Mouse (Mus musculus): ENCODE data around the gene Prep. TPM values are rescaled to one million over a fixed set of nuclear protein-coding genes. Genes with fewer than 3 reads are reported as not detected.

The Prep gene
- polyA plus RNA-seq, 1 experiment from 2014 or later, result 10.8 TPM

DNA sequence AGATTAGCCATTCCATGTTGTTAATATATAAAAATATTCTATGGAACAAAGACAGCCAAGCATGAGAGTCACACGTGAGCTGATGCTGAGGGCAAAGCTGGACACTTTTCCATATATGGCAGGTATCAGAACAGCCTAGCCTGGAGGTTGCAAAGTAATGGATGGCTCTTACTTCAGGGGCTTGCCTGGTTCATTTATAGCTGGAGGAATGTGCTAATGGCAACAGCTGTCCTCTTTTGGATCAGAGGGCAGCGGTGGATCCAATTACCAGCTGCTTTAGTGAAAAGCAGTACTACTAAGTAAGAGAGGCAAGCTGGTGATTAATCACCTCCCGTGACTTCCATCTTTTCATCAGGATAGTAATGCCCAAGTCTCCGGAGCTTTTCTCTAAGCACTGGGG, 41.8 kb upstream of the Prep start:
- no peak for TF ChIP-seq CTCF (IDR thresholded peaks at IDR 0.05; ENCODE audit: low read depth)
- no peak for TF ChIP-seq EP300 (optimal IDR thresholded peaks at IDR 0.05)
- H3K4me2 ChIP-seq (replicated peaks; ENCODE audit: low read depth), result no peak overlapping the region
- no peak overlapping the region for H3K9ac ChIP-seq (ENCODE audit: low read length)
- no peak for DNase-seq (ENCODE audit: low spot score)
- no peaks in the 10 kb centered on the region for H3K27me3 ChIP-seq (ENCODE audit: control insufficient read depth, insufficient read depth, low read length)
- ATAC-seq (ENCODE audit: low FRiP score, low TSS enrichment), result no peak
- no peak overlapping the region for H3K4me3 ChIP-seq (ENCODE audit: low read depth, low read length)
- H3K9me3 ChIP-seq (ENCODE audit: control insufficient read depth, low read length), result no peaks in the 10 kb centered on the region
- 32% methylated on average over 4 of the region's 4 CpGs for WGBS
- H3K36me3 ChIP-seq (ENCODE audit: control insufficient read depth, insufficient read depth, low read length), result no peaks in the 10 kb centered on the region
- no peak overlapping the region for H3K27ac ChIP-seq (replicated peaks)
- no peaks in the 10 kb centered on the region for H3K4me1 ChIP-seq (replicated peaks; ENCODE audit: control insufficient read depth, insufficient read depth)

DNA sequence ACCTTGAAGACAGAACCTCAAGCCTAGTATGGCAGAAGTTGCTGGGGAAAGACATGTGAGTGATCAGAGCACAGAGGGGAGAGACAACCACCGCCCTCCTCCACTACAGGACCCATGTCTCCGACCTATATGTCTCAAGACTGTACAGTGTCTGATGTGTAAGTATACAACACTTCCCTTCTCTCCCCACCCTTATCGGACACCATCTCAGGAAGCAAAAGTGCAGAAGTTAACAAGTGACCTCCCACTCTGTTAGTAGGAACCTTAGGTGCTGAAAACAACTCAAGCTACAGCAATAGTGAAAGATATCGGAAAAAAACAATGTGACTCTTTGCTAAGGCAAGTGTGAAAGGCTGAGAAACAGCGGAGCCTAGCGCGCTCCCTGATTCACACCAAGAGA, 40.1 kb upstream of the Prep start:
- no peaks in the 10 kb centered on the region for H3K4me1 ChIP-seq (replicated peaks; ENCODE audit: control insufficient read depth, insufficient read depth)
- no peak for DNase-seq (ENCODE audit: low spot score)
- no peak overlapping the region for H3K4me2 ChIP-seq (replicated peaks; ENCODE audit: low read depth)
- no peaks in the 10 kb centered on the region for H3K36me3 ChIP-seq (ENCODE audit: control insufficient read depth, insufficient read depth, low read length)
- TF ChIP-seq CTCF (IDR thresholded peaks at IDR 0.05; ENCODE audit: low read depth) (no peak), EP300 (optimal IDR thresholded peaks at IDR 0.05) (no peak)
- H3K9ac ChIP-seq (ENCODE audit: low read length), result no peak overlapping the region
- 95% methylated on average over 7 of the region's 7 CpGs for WGBS
- H3K27me3 ChIP-seq (ENCODE audit: control insufficient read depth, insufficient read depth, low read length), result no peaks in the 10 kb centered on the region
- H3K27ac ChIP-seq (replicated peaks), result no peak overlapping the region
- ATAC-seq (ENCODE audit: low FRiP score, low TSS enrichment), result no peak
- no peaks in the 10 kb centered on the region for H3K9me3 ChIP-seq (ENCODE audit: control insufficient read depth, low read length)
- no peak overlapping the region for H3K4me3 ChIP-seq (ENCODE audit: low read depth, low read length)

DNA sequence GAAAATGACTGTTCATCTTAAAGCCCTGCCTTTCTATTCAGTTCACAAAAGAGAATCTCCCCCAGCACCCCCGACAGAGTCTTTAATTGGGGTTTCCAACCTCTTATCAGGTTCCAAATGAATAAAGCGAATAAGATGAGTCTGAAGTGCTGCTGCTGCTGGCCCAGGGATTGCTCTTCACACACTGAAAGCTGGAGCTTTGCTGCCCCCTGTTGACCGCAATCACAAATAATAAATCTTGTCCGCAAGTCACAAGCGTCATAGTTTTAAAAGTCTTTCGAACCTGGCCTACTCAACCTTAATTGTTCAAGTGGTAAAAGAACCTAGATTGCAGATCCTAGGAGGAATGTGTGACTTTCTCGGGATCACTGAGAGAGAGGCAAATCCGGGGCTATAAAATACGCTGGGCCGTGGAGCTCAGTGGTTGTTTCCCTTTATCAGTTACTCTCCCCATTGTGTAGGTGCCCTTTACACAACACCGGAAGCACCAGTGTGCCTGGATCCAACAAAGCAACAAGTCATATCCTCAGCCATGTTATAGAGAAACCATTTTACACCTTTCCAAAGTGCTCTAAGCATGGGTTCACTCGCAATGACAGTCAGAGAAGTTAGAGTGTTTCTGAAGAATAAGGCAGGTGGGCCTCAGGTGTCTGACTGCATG, 21.6 kb upstream of the Prep start:
- no peak for ATAC-seq (ENCODE audit: low FRiP score, low TSS enrichment)
- no peaks in the 10 kb centered on the region for H3K27me3 ChIP-seq (ENCODE audit: control insufficient read depth, insufficient read depth, low read length)

DNA sequence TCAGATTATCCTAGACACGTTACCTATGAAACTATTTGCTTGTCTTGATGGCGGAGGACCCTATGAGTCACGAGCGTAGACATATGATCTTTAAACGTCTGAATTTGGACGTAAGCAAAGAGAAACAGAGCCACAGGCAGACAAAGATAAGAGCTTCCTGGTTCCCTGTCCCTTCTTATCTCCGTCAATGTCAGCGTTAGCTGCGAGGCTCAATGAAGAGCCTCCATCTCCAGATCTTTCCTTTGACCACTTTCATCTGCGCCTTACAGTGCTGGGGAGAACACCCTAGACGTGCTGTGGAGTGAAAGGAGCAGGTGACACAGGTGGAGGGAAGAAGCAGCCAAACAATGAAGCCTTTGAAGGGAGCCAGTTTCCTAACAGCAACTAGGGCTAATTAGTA, 18.8 kb upstream of the Prep start:
- no peaks in the 10 kb centered on the region for H3K9me3 ChIP-seq (ENCODE audit: control insufficient read depth, low read length)
- ATAC-seq (ENCODE audit: low FRiP score, low TSS enrichment) (peak; percentile 28; the same call in 1 of the 2 replicates), DNase-seq (ENCODE audit: low spot score) (no peak)
- no peak overlapping the region for H3K9ac ChIP-seq (ENCODE audit: low read length)
- no peaks in the 10 kb centered on the region for H3K36me3 ChIP-seq (ENCODE audit: control insufficient read depth, insufficient read depth, low read length)
- H3K27ac ChIP-seq (replicated peaks), result no peak overlapping the region
- H3K4me1 ChIP-seq (replicated peaks; ENCODE audit: control insufficient read depth, insufficient read depth), result no peaks in the 10 kb centered on the region
- H3K4me2 ChIP-seq (replicated peaks; ENCODE audit: low read depth), result peak overlapping the region; percentile 35
- no peak overlapping the region for H3K4me3 ChIP-seq (ENCODE audit: low read depth, low read length)
- no peaks in the 10 kb centered on the region for H3K27me3 ChIP-seq (ENCODE audit: control insufficient read depth, insufficient read depth, low read length)
- 40% methylated on average over 11 of the region's 11 CpGs for WGBS
- TF ChIP-seq EP300 (optimal IDR thresholded peaks at IDR 0.05) (no peak), CTCF (IDR thresholded peaks at IDR 0.05; ENCODE audit: low read depth) (no peak)

More for the DNA sequence above, 21.6 kb upstream of the Prep start:
- H3K9ac ChIP-seq (ENCODE audit: low read length), result no peak overlapping the region
- 27% methylated on average over 12 of the region's 12 CpGs for WGBS
- no peak overlapping the region for H3K4me3 ChIP-seq (ENCODE audit: low read depth, low read length)
- TF ChIP-seq CTCF (IDR thresholded peaks at IDR 0.05; ENCODE audit: low read depth) (peak; percentile 88), EP300 (optimal IDR thresholded peaks at IDR 0.05) (no peak)
- H3K9me3 ChIP-seq (ENCODE audit: control insufficient read depth, low read length), result no peaks in the 10 kb centered on the region
- no peak overlapping the region for H3K27ac ChIP-seq (replicated peaks)
- peak; percentile 77 for DNase-seq (ENCODE audit: low spot score)
- H3K4me2 ChIP-seq (replicated peaks; ENCODE audit: low read depth), result no peak overlapping the region
- no peaks in the 10 kb centered on the region for H3K4me1 ChIP-seq (replicated peaks; ENCODE audit: control insufficient read depth, insufficient read depth)
- H3K36me3 ChIP-seq (ENCODE audit: control insufficient read depth, insufficient read depth, low read length), result no peaks in the 10 kb centered on the region

DNA sequence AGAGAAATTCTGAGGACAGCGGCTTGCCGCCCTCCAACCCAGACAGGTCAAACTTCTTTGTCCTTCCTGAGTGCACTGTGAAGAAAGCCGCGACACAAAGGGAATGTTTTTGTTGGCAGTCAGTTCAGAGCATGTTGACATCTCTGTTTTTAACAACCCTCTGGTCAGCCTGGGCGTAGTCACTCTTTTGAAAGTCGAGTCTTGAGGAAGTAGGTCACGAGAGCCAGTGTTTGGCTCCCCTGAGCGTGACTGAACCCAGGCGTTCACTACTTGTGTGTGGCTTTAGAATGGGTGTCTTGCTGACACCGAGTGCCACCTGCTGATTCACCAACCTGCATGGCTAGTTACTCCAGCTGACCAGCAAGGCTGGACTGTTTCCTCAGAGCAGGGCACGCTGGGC, 18.4 kb upstream of the Prep start:
- no peaks in the 10 kb centered on the region for H3K9me3 ChIP-seq (ENCODE audit: control insufficient read depth, low read length)
- H3K36me3 ChIP-seq (ENCODE audit: control insufficient read depth, insufficient read depth, low read length), result no peaks in the 10 kb centered on the region
- no peaks in the 10 kb centered on the region for H3K4me1 ChIP-seq (replicated peaks; ENCODE audit: control insufficient read depth, insufficient read depth)
- no peak overlapping the region for H3K4me3 ChIP-seq (ENCODE audit: low read depth, low read length)
- ATAC-seq (ENCODE audit: low FRiP score, low TSS enrichment) (peak; percentile 89), DNase-seq (ENCODE audit: low spot score) (peak; percentile 52)
- no peaks in the 10 kb centered on the region for H3K27me3 ChIP-seq (ENCODE audit: control insufficient read depth, insufficient read depth, low read length)
- no peak overlapping the region for H3K9ac ChIP-seq (ENCODE audit: low read length)
- peak overlapping the region; percentile 35 for H3K4me2 ChIP-seq (replicated peaks; ENCODE audit: low read depth)
- H3K27ac ChIP-seq (replicated peaks), result no peak overlapping the region
- 35% methylated on average over 11 of the region's 11 CpGs for WGBS
- TF ChIP-seq EP300 (optimal IDR thresholded peaks at IDR 0.05), result no peak
- no peak for TF ChIP-seq CTCF (IDR thresholded peaks at IDR 0.05; ENCODE audit: low read depth)

DNA sequence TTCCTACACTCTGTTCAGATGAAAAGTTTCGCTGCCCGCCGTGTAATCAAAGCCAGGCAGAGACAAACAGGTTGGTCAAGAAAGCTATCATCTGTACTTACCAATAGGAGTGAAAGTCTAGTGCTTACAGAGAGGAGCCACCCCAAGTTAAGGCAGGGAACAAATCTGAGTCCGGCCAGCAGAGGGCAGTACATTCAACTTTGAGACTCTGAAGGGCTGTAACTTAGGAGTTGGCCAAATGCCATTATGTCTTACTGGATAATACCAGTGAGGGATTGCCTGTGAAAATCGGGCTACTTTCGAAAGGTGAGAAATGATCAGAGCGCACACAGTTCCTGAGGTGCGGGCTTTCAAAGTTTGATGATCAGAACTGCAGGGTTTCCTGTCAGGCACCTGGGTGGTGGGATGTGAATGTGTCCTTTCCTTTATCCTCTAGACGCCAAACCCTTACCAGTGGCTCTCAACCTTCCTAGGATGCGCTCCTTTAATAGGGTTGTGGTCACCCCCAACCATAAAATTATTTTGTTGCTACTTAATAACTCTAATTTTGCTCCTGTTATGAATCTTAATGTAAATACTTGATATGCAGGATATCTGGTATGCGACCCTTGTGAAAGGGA, 15.8 kb upstream of the Prep start:
- H3K9me3 ChIP-seq (ENCODE audit: control insufficient read depth, low read length), result no peaks in the 10 kb centered on the region
- ATAC-seq (ENCODE audit: low FRiP score, low TSS enrichment) (peak; percentile 77), DNase-seq (ENCODE audit: low spot score) (peak; percentile 87)
- TF ChIP-seq CTCF (IDR thresholded peaks at IDR 0.05; ENCODE audit: low read depth) (peak; percentile 84), EP300 (optimal IDR thresholded peaks at IDR 0.05) (no peak)
- H3K9ac ChIP-seq (ENCODE audit: low read length), result no peak overlapping the region
- no peak overlapping the region for H3K4me3 ChIP-seq (ENCODE audit: low read depth, low read length)
- H3K4me2 ChIP-seq (replicated peaks; ENCODE audit: low read depth), result no peak overlapping the region; the same call in 1 of the 2 replicates
- H3K27ac ChIP-seq (replicated peaks), result no peak overlapping the region
- 45% methylated on average over 11 of the region's 11 CpGs for WGBS
- no peaks in the 10 kb centered on the region for H3K27me3 ChIP-seq (ENCODE audit: control insufficient read depth, insufficient read depth, low read length)
- no peaks in the 10 kb centered on the region for H3K4me1 ChIP-seq (replicated peaks; ENCODE audit: control insufficient read depth, insufficient read depth)
- no peaks in the 10 kb centered on the region for H3K36me3 ChIP-seq (ENCODE audit: control insufficient read depth, insufficient read depth, low read length)
